Mouse (Mus musculus) limb, embryonic 14.5 days (tissue): ENCODE measurements at regions not wholly inside any gene's neighbourhood (a gene's known extent, or its start where the extent isn't known, plus 50 kb on each side); places are given as distances from the start of the nearest gene placed in this dataset.

Source experiments
- ATAC-seq: fragments of 200-750 bp; cut with Nextera tagmentation; 2 replicates; pipeline ENCODE4 v1.8.0; 2017; ENCODE audit warnings: low read depth, moderate number of reproducible peaks, moderate TSS enrichment; ENCODE audit not compliant: low FRiP score
- DNase-seq: peaks from one replicate; pipeline ENCODE4 v3.0.0-alpha.2; 2015; ENCODE audit warnings: low spot score
- H3K27ac ChIP-seq: fragments of 300-500 bp; sonication (generic); replicated peaks from 2 replicates; pipeline ENCODE4 v1.5.1; 2014; ENCODE audit warnings: low read depth, mild to moderate bottlenecking, low read length, moderate library complexity, mixed read lengths
- H3K27me3 ChIP-seq: fragments of 300-500 bp; sonication (generic); 2 replicates; pipeline ENCODE4 v1.6.1; 2014; ENCODE audit warnings: low read length, mixed read lengths; ENCODE audit not compliant: control insufficient read depth, insufficient read depth
- H3K36me3 ChIP-seq: fragments of 300-500 bp; sonication (generic); 2 replicates; pipeline ENCODE4 v1.6.1; 2014; ENCODE audit warnings: mild to moderate bottlenecking, low read length, moderate library complexity, mixed read lengths; ENCODE audit not compliant: control insufficient read depth, insufficient read depth
- H3K4me1 ChIP-seq: fragments of 300-500 bp; sonication (generic); 2 replicates; pipeline ENCODE4 v1.6.1; 2014; ENCODE audit warnings: antibody characterized with exemption, low read length, mixed read lengths; ENCODE audit not compliant: control insufficient read depth, insufficient read depth
- H3K4me2 ChIP-seq: fragments of 300-500 bp; sonication (generic); replicated peaks from 2 replicates; pipeline ENCODE4 v1.6.1; 2014; ENCODE audit warnings: low read depth, mild to moderate bottlenecking, low read length, moderate library complexity; ENCODE audit not compliant: severe bottlenecking
- H3K4me3 ChIP-seq: fragments of 300-500 bp; sonication (generic); replicated peaks from 2 replicates; pipeline ENCODE4 v1.5.1; 2014; ENCODE audit warnings: low read length
- H3K9ac ChIP-seq: fragments of 300-500 bp; sonication (generic); 2 replicates; pipeline ENCODE4 v1.6.1; 2014; ENCODE audit warnings: mild to moderate bottlenecking, low read depth, low read length, moderate library complexity; ENCODE audit not compliant: severe bottlenecking
- H3K9me3 ChIP-seq: fragments of 300-500 bp; sonication (generic); 2 replicates; pipeline ENCODE4 v1.6.1; 2016; ENCODE audit warnings: low read length; ENCODE audit not compliant: control insufficient read depth
- POLR2A ChIP-seq: fragments of 200-500 bp; IDR thresholded peaks from 2 replicates; pipeline ENCODE4 v1.8.0; 2012; ENCODE audit warnings: inconsistent platforms, mild to moderate bottlenecking, moderate library complexity, borderline replicate concordance; ENCODE audit not compliant: insufficient read depth, insufficient read length; ENCODE audit errors: extremely low read depth
- WGBS: fragments of 180-500 bp; shearing (Covaris S2); extraction: QIAGEN DNeasy Blood & Tissue Kit; methylation state at CpG from one replicate; pipeline ENCODE4 v1.1.7; 2014; 5-methylcytosine and 5-hydroxymethylcytosine counted together

GRCm38 (mm10) chr13:110724836-110725235, 330.0 kb downstream of the Plk2 start:
- H3K4me2 ChIP-seq = no peak overlapping the region
- H3K9ac ChIP-seq = no peak overlapping the region
- ATAC-seq = no peak
- H3K36me3 ChIP-seq = no peaks in the 10 kb centered on the region
- no peak overlapping the region for H3K27ac ChIP-seq
- peaks cover 12% of the 10 kb centered on the region for H3K4me1 ChIP-seq
- H3K9me3 ChIP-seq = no peaks in the 10 kb centered on the region
- TF ChIP-seq POLR2A = no peak
- no peaks in the 10 kb centered on the region for H3K27me3 ChIP-seq
- WGBS = 24% methylated on average over 2 of the region's 2 CpGs
- no peak for DNase-seq
- no peak overlapping the region for H3K4me3 ChIP-seq

- 66% methylated on average over 3 of the region's 3 CpGs for WGBS
- Histone ChIP-seq H3K4me3 (no peak overlapping the region), H3K27ac (no peak overlapping the region), H3K4me2 (no peak overlapping the region), H3K27me3 (no peaks in the 10 kb centered on the region), H3K4me1 (peaks cover 12% of the 10 kb centered on the region), H3K9ac (no peak overlapping the region), H3K36me3 (no peaks in the 10 kb centered on the region), H3K9me3 (no peaks in the 10 kb centered on the region)
- DNase-seq (no peak), ATAC-seq (no peak)
- TF ChIP-seq POLR2A = no peak
Observed at GRCm38 (mm10) chr13:110725821-110726220, 331.0 kb downstream of the Plk2 start.

GRCm38 (mm10) chr13:110735511-110735910, 340.7 kb downstream of the Plk2 start:
- no peaks in the 10 kb centered on the region for H3K27me3 ChIP-seq
- H3K36me3 ChIP-seq = no peaks in the 10 kb centered on the region
- H3K4me1 ChIP-seq = 0 out of 2 replicates have a peak, but pooled peaks cover 3% of the 10 kb centered on the region
- no peak for ATAC-seq
- H3K27ac ChIP-seq = no peak overlapping the region
- DNase-seq = no peak
- no peak overlapping the region for H3K4me3 ChIP-seq
- no peak overlapping the region for H3K9ac ChIP-seq
- 37% methylated on average over 5 of the region's 5 CpGs for WGBS
- no peak for TF ChIP-seq POLR2A
- H3K9me3 ChIP-seq = no peaks in the 10 kb centered on the region
- no peak overlapping the region for H3K4me2 ChIP-seq

GRCm38 (mm10) chr13:110741576-110742206, 346.8 kb downstream of the Plk2 start:
- Histone ChIP-seq H3K4me2 (no peak overlapping the region), H3K4me1 (no peaks in the 10 kb centered on the region)

GRCm38 (mm10) chr13:110747223-110747868, 352.5 kb downstream of the Plk2 start:
- no peak overlapping the region for H3K4me2 ChIP-seq
- H3K4me1 ChIP-seq = no peaks in the 10 kb centered on the region
- ATAC-seq = no peak
- no peaks in the 10 kb centered on the region for H3K36me3 ChIP-seq
- no peak for DNase-seq
- no peaks in the 10 kb centered on the region for H3K27me3 ChIP-seq
- H3K27ac ChIP-seq = no peak overlapping the region
- TF ChIP-seq POLR2A = no peak
- 51% methylated on average over 6 of the region's 6 CpGs for WGBS
- H3K4me3 ChIP-seq = no peak overlapping the region
- no peak overlapping the region for H3K9ac ChIP-seq
- no peaks in the 10 kb centered on the region for H3K9me3 ChIP-seq

More at GRCm38 (mm10) chr13:110741576-110742206, 346.8 kb downstream of the Plk2 start:
- no peaks in the 10 kb centered on the region for H3K9me3 ChIP-seq
- 79% methylated on average over 11 of the region's 11 CpGs for WGBS
- H3K4me3 ChIP-seq = no peak overlapping the region
- no peak for DNase-seq
- no peak overlapping the region for H3K27ac ChIP-seq
- no peaks in the 10 kb centered on the region for H3K27me3 ChIP-seq
- no peak overlapping the region for H3K9ac ChIP-seq
- ATAC-seq = no peak
- H3K36me3 ChIP-seq = no peaks in the 10 kb centered on the region
- no peak for TF ChIP-seq POLR2A
